Mouse (Mus musculus): ENCODE measurements around the gene Ushbp1. TPM values are rescaled to one million over a fixed set of nuclear protein-coding genes. Genes with fewer than 3 reads are reported as not detected.

Ushbp1 gene
- polyA plus RNA-seq, 1 experiment, result 0.03 TPM

DNA sequence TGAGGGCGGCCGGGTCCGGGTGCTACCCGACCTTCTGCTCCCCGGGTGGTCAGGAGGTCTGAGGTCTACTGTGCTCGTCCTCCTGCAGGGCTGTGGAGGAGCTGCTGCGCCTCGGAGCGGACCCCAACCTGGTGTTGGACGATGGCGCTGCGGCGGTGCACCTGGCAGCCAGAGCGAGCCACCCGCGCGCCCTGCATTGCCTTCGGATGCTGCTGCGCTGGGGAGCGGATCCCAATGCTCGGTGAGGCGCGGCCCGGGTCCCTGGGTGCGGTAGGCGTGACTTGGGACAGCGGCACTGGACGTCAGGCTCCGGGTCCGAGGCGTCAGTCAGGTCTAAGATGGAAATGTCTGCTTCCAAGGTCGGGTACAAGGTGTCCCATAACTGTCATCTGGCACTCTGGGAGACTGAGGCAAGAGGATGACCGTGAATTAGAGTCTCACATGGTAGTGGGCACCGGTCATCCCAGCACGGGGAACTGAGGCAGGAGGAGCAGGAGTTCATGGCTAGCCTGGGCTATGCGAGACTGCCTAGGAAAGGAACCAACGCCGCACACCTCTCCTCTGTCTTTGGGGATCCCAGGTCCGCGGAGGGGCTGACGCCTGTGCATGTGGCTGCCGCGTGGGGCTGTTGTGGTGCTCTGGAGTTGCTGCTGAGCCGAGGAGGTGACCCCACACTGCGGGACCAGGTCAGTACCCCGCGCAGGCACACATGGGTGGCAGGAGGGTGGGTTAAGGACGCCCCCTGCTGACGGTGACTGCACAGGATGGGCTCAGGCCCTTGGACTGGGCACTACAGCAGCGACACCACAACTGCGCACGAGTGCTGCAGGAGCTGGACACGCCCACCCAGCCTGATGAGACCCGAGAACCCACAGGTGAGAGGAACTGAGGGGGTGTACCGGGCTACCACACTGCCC, 10.8 kb upstream of the Ushbp1 start:
- TF ChIP-seq TAL1 (IDR thresholded peaks at IDR 0.05; ENCODE audit: low read length) (no peak), GATA1 (IDR thresholded peaks at IDR 0.05; ENCODE audit: low read length) (no peak)
- H3K36me3 ChIP-seq (ENCODE audit: control insufficient read depth), result peaks cover 67% of the 10 kb centered on the region
- H3K4me3 ChIP-seq (replicated peaks), result peak overlapping the region; percentile 68
- no peaks in the 10 kb centered on the region for H3K9me3 ChIP-seq (ENCODE audit: control insufficient read depth, low read length)
- H3K27me3 ChIP-seq (ENCODE audit: control insufficient read depth), result no peaks in the 10 kb centered on the region
- peaks cover 47% of the 10 kb centered on the region for H3K4me1 ChIP-seq (ENCODE audit: control insufficient read depth)

DNA sequence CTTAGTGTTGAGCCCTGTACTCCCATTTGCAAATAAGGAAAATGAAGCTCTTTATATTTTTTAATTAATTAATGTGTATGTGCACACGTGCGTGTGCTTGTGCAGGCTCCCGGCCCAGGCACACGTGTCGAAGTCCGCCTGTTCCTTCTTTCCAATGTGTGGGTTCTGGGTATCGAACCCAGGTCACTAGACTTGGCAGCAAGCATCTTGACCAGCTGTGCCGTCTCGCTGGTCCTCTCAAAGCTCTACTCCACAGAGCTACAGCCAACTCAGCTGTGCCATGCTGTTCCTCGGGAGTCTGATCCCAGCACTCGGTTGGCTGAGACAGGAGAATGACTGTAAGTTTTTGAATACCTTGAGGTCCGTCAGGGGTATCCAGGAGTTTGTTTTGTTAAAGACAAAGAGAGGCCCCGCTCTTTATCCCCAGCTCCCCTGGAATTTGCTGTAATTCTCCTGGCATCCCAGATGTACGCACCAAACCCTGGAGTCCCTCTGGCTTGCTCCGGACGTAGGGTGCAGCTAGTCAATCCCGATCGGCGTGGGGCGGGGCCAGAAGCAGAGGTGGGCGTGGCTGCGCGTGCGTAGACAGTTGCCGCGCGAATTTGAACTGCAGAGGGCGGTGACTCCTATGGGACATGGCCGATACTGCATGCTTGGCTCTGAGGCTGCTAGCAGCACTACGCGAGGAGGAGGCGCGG, 9.9 kb upstream of the Ushbp1 start, which contains the start of gene Ankle1:
Gene Ankle1, plus strand, starts transcription at position 610 of the 698 bp plus-strand sequence.
- TF ChIP-seq GATA1 (IDR thresholded peaks at IDR 0.05; ENCODE audit: low read length) (no peak), TAL1 (IDR thresholded peaks at IDR 0.05; ENCODE audit: low read length) (no peak)
- peaks cover 45% of the 10 kb centered on the region for H3K4me1 ChIP-seq (ENCODE audit: control insufficient read depth)
- peaks cover 73% of the 10 kb centered on the region for H3K36me3 ChIP-seq (ENCODE audit: control insufficient read depth)
- no peaks in the 10 kb centered on the region for H3K9me3 ChIP-seq (ENCODE audit: control insufficient read depth, low read length)
- no peaks in the 10 kb centered on the region for H3K27me3 ChIP-seq (ENCODE audit: control insufficient read depth)
- peak within 1 kb of the TSS; percentile 68 for H3K4me3 ChIP-seq (replicated peaks)

GRCm38 (mm10) chr8:71404951-71405351, 9.3 kb upstream of the Ushbp1 start:
- H3K9me3 ChIP-seq (ENCODE audit: control insufficient read depth, low read length), result no peaks in the 10 kb centered on the region
- H3K27me3 ChIP-seq (ENCODE audit: control insufficient read depth), result no peaks in the 10 kb centered on the region
- H3K36me3 ChIP-seq (ENCODE audit: control insufficient read depth), result peaks cover 72% of the 10 kb centered on the region
- TF ChIP-seq GATA1 (IDR thresholded peaks at IDR 0.05; ENCODE audit: low read length) (no peak), TAL1 (IDR thresholded peaks at IDR 0.05; ENCODE audit: low read length) (no peak)
- peak overlapping the region; percentile 68 for H3K4me3 ChIP-seq (replicated peaks)
- H3K4me1 ChIP-seq (ENCODE audit: control insufficient read depth), result peaks cover 45% of the 10 kb centered on the region

DNA sequence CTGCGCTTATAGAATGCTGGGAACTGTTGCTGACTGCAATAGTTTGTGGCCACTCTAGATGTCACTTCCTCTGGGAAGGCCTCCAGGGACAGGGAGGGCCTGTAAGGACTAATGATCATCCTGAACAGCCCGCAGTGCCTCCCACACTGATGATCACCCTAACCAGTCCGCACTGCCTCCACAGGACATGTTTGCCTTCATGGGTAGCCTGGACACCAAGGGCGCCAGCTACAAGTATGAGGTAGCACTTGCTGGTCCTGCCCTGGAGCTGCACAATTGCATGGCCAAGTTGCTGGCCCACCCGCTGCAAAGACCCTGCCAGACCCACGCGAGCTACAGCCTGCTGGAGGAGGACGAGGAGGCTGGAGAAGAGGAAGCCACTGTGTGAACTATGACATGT, 8.4 kb upstream of the Ushbp1 start:
- Histone ChIP-seq H3K4me3 (replicated peaks) (no peak overlapping the region), H3K36me3 (ENCODE audit: control insufficient read depth) (peaks cover 69% of the 10 kb centered on the region)
- no peak for TF ChIP-seq GATA1 (IDR thresholded peaks at IDR 0.05; ENCODE audit: low read length)

DNA sequence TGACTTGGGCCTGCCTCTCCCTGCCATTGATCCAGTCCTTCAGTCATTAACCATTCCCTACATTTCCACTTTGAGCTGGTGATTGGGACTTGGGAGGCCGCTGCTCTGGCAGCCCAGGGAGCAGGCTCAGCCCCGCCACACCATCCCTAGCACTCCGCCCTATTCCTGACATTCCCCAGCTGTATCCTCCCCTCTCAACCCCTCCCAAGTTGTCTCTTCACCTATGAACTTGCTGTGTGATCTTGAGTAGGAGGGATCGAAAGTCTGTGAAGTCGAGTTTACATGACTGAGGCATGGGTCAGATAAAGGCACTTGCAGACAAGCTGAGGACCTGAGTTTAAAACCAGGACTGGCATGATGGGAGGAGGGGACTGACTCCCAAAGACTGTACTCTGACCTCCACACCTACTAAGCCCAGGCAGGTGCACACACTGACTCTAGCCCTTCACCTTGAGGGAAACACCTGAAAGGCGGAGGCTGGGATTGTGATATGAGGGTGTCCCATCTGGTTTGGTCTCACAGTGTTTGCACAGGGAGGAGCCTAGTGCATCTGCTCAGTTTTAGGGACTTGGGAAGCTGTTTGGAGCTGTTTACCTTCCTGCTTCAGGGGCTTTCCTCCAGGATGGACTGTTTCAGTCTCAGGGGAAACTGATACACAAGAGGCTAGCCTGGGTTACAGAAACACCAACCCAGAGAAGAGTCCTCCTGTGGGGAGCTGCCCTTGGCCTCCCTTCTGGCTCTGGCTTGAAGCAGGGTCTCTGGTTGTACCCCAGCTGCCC, 7.7 kb upstream of the Ushbp1 start:
- Histone ChIP-seq H3K36me3 (ENCODE audit: control insufficient read depth) (peaks cover 69% of the 10 kb centered on the region), H3K4me3 (replicated peaks) (no peak overlapping the region), H3K27me3 (ENCODE audit: control insufficient read depth) (no peaks in the 10 kb centered on the region), H3K9me3 (ENCODE audit: control insufficient read depth, low read length) (no peaks in the 10 kb centered on the region), H3K4me1 (ENCODE audit: control insufficient read depth) (peaks cover 44% of the 10 kb centered on the region)
- TF ChIP-seq GATA1 (IDR thresholded peaks at IDR 0.05; ENCODE audit: low read length), result no peak
- no peak for TF ChIP-seq TAL1 (IDR thresholded peaks at IDR 0.05; ENCODE audit: low read length)

More for the DNA sequence above, 8.4 kb upstream of the Ushbp1 start:
- Histone ChIP-seq H3K4me1 (ENCODE audit: control insufficient read depth) (peaks cover 45% of the 10 kb centered on the region), H3K9me3 (ENCODE audit: control insufficient read depth, low read length) (no peaks in the 10 kb centered on the region), H3K27me3 (ENCODE audit: control insufficient read depth) (no peaks in the 10 kb centered on the region)

DNA sequence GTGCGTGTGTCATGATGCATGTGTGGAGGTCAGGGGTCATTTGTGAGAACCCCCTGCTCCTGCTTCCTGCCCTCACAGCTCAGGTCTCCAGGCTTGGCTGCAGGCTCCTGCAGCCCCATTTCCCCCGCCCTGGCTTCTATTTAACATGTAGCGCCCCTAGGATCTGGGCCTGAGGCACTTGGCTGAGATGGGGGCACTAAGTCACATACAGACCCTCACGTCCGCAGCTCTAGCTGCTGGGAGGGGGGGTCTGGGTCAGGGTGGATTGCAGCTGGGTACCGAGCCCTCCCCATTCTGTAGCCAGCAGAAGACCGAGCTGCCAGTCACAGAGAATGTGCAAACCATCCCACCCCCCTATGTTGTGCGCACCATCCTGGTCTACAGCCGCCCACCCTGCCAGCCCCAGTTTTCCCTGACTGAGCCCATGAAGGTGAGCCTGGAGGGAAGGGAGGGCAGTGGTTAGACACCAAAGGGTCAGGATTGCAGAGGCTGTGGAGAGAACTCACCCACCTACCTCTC, 6.9 kb upstream of the Ushbp1 start:
- Histone ChIP-seq H3K4me3 (replicated peaks) (no peak overlapping the region), H3K27me3 (ENCODE audit: control insufficient read depth) (no peaks in the 10 kb centered on the region), H3K4me1 (ENCODE audit: control insufficient read depth) (peaks cover 41% of the 10 kb centered on the region), H3K9me3 (ENCODE audit: control insufficient read depth, low read length) (no peaks in the 10 kb centered on the region), H3K36me3 (ENCODE audit: control insufficient read depth) (peaks cover 68% of the 10 kb centered on the region)
- TF ChIP-seq TAL1 (IDR thresholded peaks at IDR 0.05; ENCODE audit: low read length), result no peak
- TF ChIP-seq GATA1 (IDR thresholded peaks at IDR 0.05; ENCODE audit: low read length), result no peak

GRCm38 (mm10) chr8:71401454-71401853, 5.9 kb upstream of the Ushbp1 start:
- H3K27me3 ChIP-seq (ENCODE audit: control insufficient read depth), result no peaks in the 10 kb centered on the region
- no peaks in the 10 kb centered on the region for H3K9me3 ChIP-seq (ENCODE audit: control insufficient read depth, low read length)
- H3K4me3 ChIP-seq (replicated peaks), result no peak overlapping the region
- no peak for TF ChIP-seq GATA1 (IDR thresholded peaks at IDR 0.05; ENCODE audit: low read length)
- TF ChIP-seq TAL1 (IDR thresholded peaks at IDR 0.05; ENCODE audit: low read length), result no peak
- H3K4me1 ChIP-seq (ENCODE audit: control insufficient read depth), result peaks cover 37% of the 10 kb centered on the region
- H3K36me3 ChIP-seq (ENCODE audit: control insufficient read depth), result peaks cover 58% of the 10 kb centered on the region

GRCm38 (mm10) chr8:71400826-71401225, 5.2 kb upstream of the Ushbp1 start:
- Histone ChIP-seq H3K4me1 (ENCODE audit: control insufficient read depth) (peaks cover 39% of the 10 kb centered on the region), H3K36me3 (ENCODE audit: control insufficient read depth) (peaks cover 57% of the 10 kb centered on the region), H3K9me3 (ENCODE audit: control insufficient read depth, low read length) (no peaks in the 10 kb centered on the region)

More at GRCm38 (mm10) chr8:71400826-71401225, 5.2 kb upstream of the Ushbp1 start:
- TF ChIP-seq GATA1 (IDR thresholded peaks at IDR 0.05; ENCODE audit: low read length), result no peak
- no peak for TF ChIP-seq TAL1 (IDR thresholded peaks at IDR 0.05; ENCODE audit: low read length)
- Histone ChIP-seq H3K4me3 (replicated peaks) (no peak overlapping the region), H3K27me3 (ENCODE audit: control insufficient read depth) (no peaks in the 10 kb centered on the region)

Data from erythroblast, embryonic 14.5 days (primary cell).